Mouse (Mus musculus) thymus, adult 2 months (tissue): ENCODE data around the gene Icosl. TPM values are rescaled to one million over a fixed set of nuclear protein-coding genes. Genes with fewer than 3 reads are reported as not detected.
A peak's percentile ranks its signal among the peaks of the same experiment; 100 is the strongest.

ENCODE experiments used
- DNase-seq: peaks from one replicate; pipeline ENCODE4 v3.0.0; 2021
- H3K27ac ChIP-seq: fragments of 200-500 bp; 2 replicates; pipeline ENCODE4 v1.5.1; 2012; ENCODE audit warnings: low read length, control low read depth; ENCODE audit not compliant: control insufficient read depth, insufficient read depth
- H3K27me3 ChIP-seq: fragments of 200-500 bp; 2 replicates; pipeline ENCODE4 v1.6.1; 2012; ENCODE audit warnings: mild to moderate bottlenecking, low read length, moderate library complexity, mixed read lengths; ENCODE audit not compliant: control insufficient read depth, insufficient read depth
- H3K36me3 ChIP-seq: fragments of 200-500 bp; 2 replicates; pipeline ENCODE4 v1.6.1; 2012; ENCODE audit warnings: mild to moderate bottlenecking, low read length, moderate library complexity; ENCODE audit not compliant: control insufficient read depth, insufficient read depth
- H3K4me1 ChIP-seq: fragments of 200-500 bp; replicated peaks from 2 replicates; pipeline ENCODE4 v1.6.1; 2012; ENCODE audit warnings: low read length; ENCODE audit not compliant: control insufficient read depth, insufficient read depth
- H3K4me3 ChIP-seq: fragments of 200-500 bp; 2 replicates; pipeline ENCODE4 v1.5.1; 2012; ENCODE audit warnings: mild to moderate bottlenecking, low read length, control low read depth, moderate library complexity; ENCODE audit not compliant: control insufficient read depth, insufficient read depth
- CTCF ChIP-seq: fragments of 200-500 bp; IDR thresholded peaks from 2 replicates; pipeline ENCODE4 v1.5.1; 2012; ENCODE audit warnings: mild to moderate bottlenecking, control low read depth, low read length, moderate library complexity, borderline replicate concordance; ENCODE audit not compliant: control insufficient read depth, poor library complexity, insufficient read depth; ENCODE audit errors: extremely low read depth
- POLR2A ChIP-seq: fragments of 200-500 bp; IDR thresholded peaks from 2 replicates; pipeline ENCODE4 v1.6.1; 2012; ENCODE audit warnings: mild to moderate bottlenecking, low read length, control low read depth, moderate library complexity; ENCODE audit not compliant: control insufficient read depth, poor library complexity, insufficient read depth; ENCODE audit errors: extremely low read depth
- WGBS: fragments of 180-500 bp; shearing (Covaris S2); methylation state at CpG from one replicate; pipeline ENCODE4 v1.1.7; 2018; 5-methylcytosine and 5-hydroxymethylcytosine counted together
- polyA plus RNA-seq: library from polyadenylated mRNA; depleted of rRNA; stranded (reverse); fragments of >200 nt; gene quantifications from 2 replicates; pipeline ENCODE4 v1.2.3, GENCODE M21; 2012

Gene Icosl
- polyA plus RNA-seq, 1 experiment: 26.5 TPM

GRCm38 (mm10) chr10:78068541-78068940 lies 561 bp upstream of the Icosl start:
- 30% methylated on average over 11 of the region's 11 CpGs for WGBS
- DNase-seq: no peak
- H3K27ac ChIP-seq: no peak overlapping the region
- H3K4me1 ChIP-seq: peaks cover 16% of the 10 kb centered on the region
- H3K27me3 ChIP-seq: peaks cover 3% of the 10 kb centered on the region; the same call in 1 of the 2 replicates
- peak overlapping the region; percentile 2; the same call in 1 of the 2 replicates for H3K4me3 ChIP-seq
- no peaks in the 10 kb centered on the region for H3K36me3 ChIP-seq
- no peak for TF ChIP-seq CTCF
- no peak for TF ChIP-seq POLR2A

DNA sequence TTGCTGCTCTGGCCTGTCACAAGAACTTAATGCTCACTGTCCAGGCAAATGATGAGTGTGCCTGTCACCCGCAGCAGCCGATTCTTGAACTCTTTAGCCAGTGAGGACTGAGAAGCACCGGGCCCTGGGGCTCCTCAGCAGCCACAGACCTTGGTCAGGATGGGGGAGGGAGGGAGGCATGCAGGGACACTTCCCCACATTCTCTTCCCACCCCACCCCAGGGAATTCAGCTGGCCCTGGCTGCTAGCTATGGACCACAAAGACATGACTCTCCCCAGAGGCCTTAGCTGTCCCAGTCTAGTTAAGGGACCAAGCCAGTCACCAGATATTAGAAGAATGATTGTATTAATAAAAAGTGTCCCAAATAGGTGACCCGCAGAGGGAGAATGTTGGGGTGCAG lies 5.0 kb downstream of the Icosl start:
- TF ChIP-seq POLR2A (no peak), CTCF (no peak)
- Histone ChIP-seq H3K27ac (no peak overlapping the region), H3K4me3 (no peak overlapping the region), H3K4me1 (peaks cover 31% of the 10 kb centered on the region), H3K36me3 (no peaks in the 10 kb centered on the region), H3K27me3 (peaks cover 3% of the 10 kb centered on the region; the same call in 1 of the 2 replicates)
- no peak for DNase-seq
- WGBS: 88% methylated on average over 4 of the region's 4 CpGs

GRCm38 (mm10) chr10:78074977-78075376 lies 5.9 kb downstream of the Icosl start:
- peaks cover 23% of the 10 kb centered on the region for H3K4me1 ChIP-seq
- peak; percentile 39 for DNase-seq
- no peaks in the 10 kb centered on the region for H3K36me3 ChIP-seq
- TF ChIP-seq CTCF (no peak), POLR2A (no peak)
- H3K27me3 ChIP-seq: peaks cover 1% of the 10 kb centered on the region; the same call in 1 of the 2 replicates
- WGBS: 2% methylated on average over 11 of the region's 11 CpGs
- H3K27ac ChIP-seq: no peak overlapping the region
- no peak overlapping the region for H3K4me3 ChIP-seq

- H3K4me1 ChIP-seq: peaks cover 21% of the 10 kb centered on the region
- no peaks in the 10 kb centered on the region for H3K36me3 ChIP-seq
- WGBS: 93% methylated on average over 9 of the region's 9 CpGs
- no peaks in the 10 kb centered on the region for H3K27me3 ChIP-seq
- no peak for DNase-seq
- H3K4me3 ChIP-seq: no peak overlapping the region
- H3K27ac ChIP-seq: no peak overlapping the region; the same call in 1 of the 2 replicates
- TF ChIP-seq CTCF: no peak
- no peak for TF ChIP-seq POLR2A
These were observed 8.8 kb downstream of the Icosl start for GRCm38 (mm10) chr10:78077862-78078261.

GRCm38 (mm10) chr10:78078276-78078675 lies 9.2 kb downstream of the Icosl start:
- H3K4me3 ChIP-seq: no peak overlapping the region
- peaks cover 21% of the 10 kb centered on the region for H3K4me1 ChIP-seq
- DNase-seq: no peak
- WGBS: 32% methylated on average over 5 of the region's 5 CpGs
- TF ChIP-seq POLR2A (no peak), CTCF (no peak)
- H3K36me3 ChIP-seq: no peaks in the 10 kb centered on the region
- no peak overlapping the region; the same call in 1 of the 2 replicates for H3K27ac ChIP-seq
- H3K27me3 ChIP-seq: no peaks in the 10 kb centered on the region

DNA sequence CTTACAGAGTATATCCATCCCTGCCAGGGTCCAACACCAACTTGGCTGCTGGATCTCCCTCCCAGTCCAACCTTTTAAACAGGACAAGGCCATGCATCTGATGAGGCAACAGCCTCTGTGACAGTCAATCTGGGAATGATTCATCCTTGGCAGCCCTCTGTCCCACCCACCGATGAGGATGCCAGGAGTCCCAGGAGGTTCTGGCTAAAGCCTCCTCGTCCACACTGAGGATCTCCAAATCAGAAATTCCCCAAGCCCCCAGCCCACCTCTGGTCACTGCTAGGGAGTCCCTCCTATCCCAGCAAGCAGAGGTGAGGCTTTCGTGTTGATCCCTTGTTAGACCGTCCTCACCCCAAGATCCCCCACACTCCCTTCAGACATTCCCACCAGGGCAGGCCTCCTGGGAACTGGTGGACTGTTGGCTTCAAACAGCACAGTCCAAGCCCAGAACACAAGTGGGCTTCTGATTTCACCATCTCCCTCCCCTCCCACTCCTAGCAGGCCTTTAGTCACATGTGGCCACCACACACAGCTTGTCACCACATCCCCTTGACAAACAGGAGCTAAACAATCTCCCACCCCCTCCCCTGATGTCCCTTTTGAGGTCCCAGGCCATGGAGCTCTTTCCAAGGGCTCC lies 11.0 kb downstream of the Icosl start:
- DNase-seq: no peak
- TF ChIP-seq CTCF (no peak), POLR2A (no peak)
- WGBS: 95% methylated on average over 4 of the region's 4 CpGs
- Histone ChIP-seq H3K4me1 (peaks cover 26% of the 10 kb centered on the region), H3K27ac (no peak overlapping the region), H3K4me3 (no peak overlapping the region), H3K27me3 (no peaks in the 10 kb centered on the region), H3K36me3 (no peaks in the 10 kb centered on the region)
